12 mouse cellular contexts compared by ENCODE assay signal in the genomic region with DNA sequence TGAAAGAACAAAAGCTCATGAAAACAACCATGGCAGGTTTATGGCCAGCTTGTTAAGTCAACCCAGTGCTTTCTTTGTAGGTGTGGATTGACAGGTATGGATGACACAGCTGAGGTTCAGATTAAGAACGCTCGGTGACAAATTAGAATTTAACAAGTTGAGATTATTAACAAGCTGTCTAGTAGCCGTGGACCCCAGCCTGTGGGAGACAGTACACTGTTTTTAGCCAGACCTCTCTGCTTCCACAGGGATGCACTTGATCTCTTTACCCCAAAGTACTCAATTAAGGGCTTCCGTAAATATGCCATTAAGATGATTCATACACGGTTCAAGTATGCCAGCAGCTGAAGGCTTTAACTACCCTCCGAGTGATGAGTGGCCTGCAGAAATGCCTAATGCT.
"Had no signal": no experiment of that assay in that cellular context is flagged by ENCODE, and none has a peak within 500 bp of the region (broad histone marks: within the 10 kb centered on the region; RNA-seq: fewer than 3 reads in every experiment).

No protein-coding gene starts in this region.

- DNase-seq: kidney, adult 11 months; kidney, adult 9 months; kidney, postnatal 36 days; layer of hippocampus, postnatal 36 days; liver; liver, embryonic 13.5 days; lung, adult 2 months; lung, postnatal 14 days; lung, postnatal 4 days; thymus, adult 18-20 months; thymus, postnatal 36 days had no signal

- ATAC-seq: midbrain, embryonic 13.5 days had no signal
